Mouse (Mus musculus): ENCODE results near the gene Adam15. TPM values are rescaled to one million over a fixed set of nuclear protein-coding genes. Genes with fewer than 3 reads are reported as not detected.

Adam15 gene
- polyA plus RNA-seq, 1 experiment from 2014 or later = 55.2 TPM

GRCm38 (mm10) chr3:89378394-89379067 is 28.7 kb upstream of the Adam15 start:
- Histone ChIP-seq H3K4me1 (replicated peaks; ENCODE audit: control insufficient read depth, insufficient read depth, low read length) (peaks cover 12% of the 10 kb centered on the region), H3K27ac (ENCODE audit: low read length) (no peak overlapping the region), H3K4me2 (ENCODE audit: low read length) (peak overlapping the region; percentile 92), H3K4me3 (replicated peaks; ENCODE audit: low read length) (peak overlapping the region; percentile 63), H3K36me3 (ENCODE audit: control insufficient read depth, insufficient read depth) (no peaks in the 10 kb centered on the region), H3K9ac (replicated peaks; ENCODE audit: low read depth, low read length) (peak overlapping the region; percentile 86), H3K9me3 (ENCODE audit: control insufficient read depth, low read length) (no peaks in the 10 kb centered on the region), H3K27me3 (replicated peaks; ENCODE audit: control insufficient read depth, insufficient read depth, low read length) (no peaks in the 10 kb centered on the region)
- peak; percentile 88 for ATAC-seq
- under 1% methylated on average over 27 of the region's 29 CpGs for WGBS

- H3K4me3 ChIP-seq (replicated peaks; ENCODE audit: low read length) = no peak overlapping the region; the same call in 1 of the 2 replicates
- H3K27me3 ChIP-seq (replicated peaks; ENCODE audit: control insufficient read depth, insufficient read depth, low read length) = no peaks in the 10 kb centered on the region
- peaks cover 12% of the 10 kb centered on the region for H3K4me1 ChIP-seq (replicated peaks; ENCODE audit: control insufficient read depth, insufficient read depth, low read length)
- WGBS = 74% methylated on average over 4 of the region's 4 CpGs
- H3K9ac ChIP-seq (replicated peaks; ENCODE audit: low read depth, low read length) = peak overlapping the region; percentile 86
- H3K9me3 ChIP-seq (ENCODE audit: control insufficient read depth, low read length) = no peaks in the 10 kb centered on the region
- H3K27ac ChIP-seq (ENCODE audit: low read length) = no peak overlapping the region
- ATAC-seq = no peak; the same call in 1 of the 2 replicates
- H3K36me3 ChIP-seq (ENCODE audit: control insufficient read depth, insufficient read depth) = no peaks in the 10 kb centered on the region
- peak overlapping the region; percentile 92 for H3K4me2 ChIP-seq (ENCODE audit: low read length)
These were observed 28.0 kb upstream of the Adam15 start for GRCm38 (mm10) chr3:89377831-89378230.

GRCm38 (mm10) chr3:89373581-89374231 is 23.9 kb upstream of the Adam15 start:
- peaks cover 8% of the 10 kb centered on the region for H3K4me1 ChIP-seq (replicated peaks; ENCODE audit: control insufficient read depth, insufficient read depth, low read length)
- WGBS = 38% methylated on average over 5 of the region's 5 CpGs
- H3K9me3 ChIP-seq (ENCODE audit: control insufficient read depth, low read length) = no peaks in the 10 kb centered on the region
- ATAC-seq = no peak
- H3K36me3 ChIP-seq (ENCODE audit: control insufficient read depth, insufficient read depth) = no peaks in the 10 kb centered on the region
- no peak overlapping the region for H3K9ac ChIP-seq (replicated peaks; ENCODE audit: low read depth, low read length)
- H3K27me3 ChIP-seq (replicated peaks; ENCODE audit: control insufficient read depth, insufficient read depth, low read length) = no peaks in the 10 kb centered on the region
- H3K27ac ChIP-seq (ENCODE audit: low read length) = no peak overlapping the region
- no peak overlapping the region for H3K4me2 ChIP-seq (ENCODE audit: low read length)
- no peak overlapping the region for H3K4me3 ChIP-seq (replicated peaks; ENCODE audit: low read length)

- WGBS = 73% methylated on average over 11 of the region's 11 CpGs
- no peak for ATAC-seq
These were observed 17.5 kb upstream of the Adam15 start for GRCm38 (mm10) chr3:89367338-89367737.

GRCm38 (mm10) chr3:89365486-89366414 is 16.0 kb upstream of the Adam15 start:
- no peak overlapping the region for H3K27ac ChIP-seq (ENCODE audit: low read length)
- no peak for ATAC-seq
- no peak overlapping the region for H3K9ac ChIP-seq (replicated peaks; ENCODE audit: low read depth, low read length)
- no peaks in the 10 kb centered on the region for H3K9me3 ChIP-seq (ENCODE audit: control insufficient read depth, low read length)
- H3K4me2 ChIP-seq (ENCODE audit: low read length) = no peak overlapping the region
- no peaks in the 10 kb centered on the region for H3K36me3 ChIP-seq (ENCODE audit: control insufficient read depth, insufficient read depth)
- H3K4me3 ChIP-seq (replicated peaks; ENCODE audit: low read length) = no peak overlapping the region
- WGBS = 77% methylated on average over 20 of the region's 20 CpGs
- H3K27me3 ChIP-seq (replicated peaks; ENCODE audit: control insufficient read depth, insufficient read depth, low read length) = no peaks in the 10 kb centered on the region
- H3K4me1 ChIP-seq (replicated peaks; ENCODE audit: control insufficient read depth, insufficient read depth, low read length) = no peaks in the 10 kb centered on the region

More at GRCm38 (mm10) chr3:89367338-89367737, 17.5 kb upstream of the Adam15 start:
- no peak overlapping the region for H3K27ac ChIP-seq (ENCODE audit: low read length)
- H3K4me3 ChIP-seq (replicated peaks; ENCODE audit: low read length) = no peak overlapping the region
- H3K4me1 ChIP-seq (replicated peaks; ENCODE audit: control insufficient read depth, insufficient read depth, low read length) = no peaks in the 10 kb centered on the region
- H3K4me2 ChIP-seq (ENCODE audit: low read length) = no peak overlapping the region
- H3K27me3 ChIP-seq (replicated peaks; ENCODE audit: control insufficient read depth, insufficient read depth, low read length) = no peaks in the 10 kb centered on the region
- no peaks in the 10 kb centered on the region for H3K9me3 ChIP-seq (ENCODE audit: control insufficient read depth, low read length)
- H3K9ac ChIP-seq (replicated peaks; ENCODE audit: low read depth, low read length) = no peak overlapping the region
- H3K36me3 ChIP-seq (ENCODE audit: control insufficient read depth, insufficient read depth) = no peaks in the 10 kb centered on the region

- no peaks in the 10 kb centered on the region for H3K27me3 ChIP-seq (replicated peaks; ENCODE audit: control insufficient read depth, insufficient read depth, low read length)
- no peak for ATAC-seq
- H3K36me3 ChIP-seq (ENCODE audit: control insufficient read depth, insufficient read depth) = no peaks in the 10 kb centered on the region
- no peak within 1 kb of the TSS for H3K27ac ChIP-seq (ENCODE audit: low read length)
- H3K9ac ChIP-seq (replicated peaks; ENCODE audit: low read depth, low read length) = no peak within 1 kb of the TSS
- H3K4me2 ChIP-seq (ENCODE audit: low read length) = no peak within 1 kb of the TSS
- no peak within 1 kb of the TSS for H3K4me3 ChIP-seq (replicated peaks; ENCODE audit: low read length)
- H3K9me3 ChIP-seq (ENCODE audit: control insufficient read depth, low read length) = no peaks in the 10 kb centered on the region
- no peaks in the 10 kb centered on the region for H3K4me1 ChIP-seq (replicated peaks; ENCODE audit: control insufficient read depth, insufficient read depth, low read length)
- WGBS = 81% methylated on average over 11 of the region's 11 CpGs
These were observed 15.3 kb upstream of the Adam15 start, which contains the start of gene Dcst1 for GRCm38 (mm10) chr3:89365153-89365485. Gene Dcst1 (minus strand): TSS chr3:89365253.

GRCm38 (mm10) chr3:89364631-89365030 is 14.8 kb upstream of the Adam15 start:
- Histone ChIP-seq H3K36me3 (ENCODE audit: control insufficient read depth, insufficient read depth) (no peaks in the 10 kb centered on the region), H3K4me2 (ENCODE audit: low read length) (no peak overlapping the region), H3K4me3 (replicated peaks; ENCODE audit: low read length) (no peak overlapping the region), H3K27me3 (replicated peaks; ENCODE audit: control insufficient read depth, insufficient read depth, low read length) (no peaks in the 10 kb centered on the region), H3K9ac (replicated peaks; ENCODE audit: low read depth, low read length) (no peak overlapping the region), H3K27ac (ENCODE audit: low read length) (no peak overlapping the region), H3K9me3 (ENCODE audit: control insufficient read depth, low read length) (no peaks in the 10 kb centered on the region), H3K4me1 (replicated peaks; ENCODE audit: control insufficient read depth, insufficient read depth, low read length) (no peaks in the 10 kb centered on the region)
- no peak for ATAC-seq
- WGBS = 49% methylated on average over 8 of the region's 8 CpGs

- Histone ChIP-seq H3K9ac (replicated peaks; ENCODE audit: low read depth, low read length) (no peak within 1 kb of the TSS), H3K36me3 (ENCODE audit: control insufficient read depth, insufficient read depth) (no peaks in the 10 kb centered on the region), H3K4me3 (replicated peaks; ENCODE audit: low read length) (no peak within 1 kb of the TSS), H3K27me3 (replicated peaks; ENCODE audit: control insufficient read depth, insufficient read depth, low read length) (no peaks in the 10 kb centered on the region), H3K9me3 (ENCODE audit: control insufficient read depth, low read length) (no peaks in the 10 kb centered on the region), H3K27ac (ENCODE audit: low read length) (no peak within 1 kb of the TSS), H3K4me2 (ENCODE audit: low read length) (no peak within 1 kb of the TSS), H3K4me1 (replicated peaks; ENCODE audit: control insufficient read depth, insufficient read depth, low read length) (no peaks in the 10 kb centered on the region)
- 86% methylated on average over 7 of the region's 7 CpGs for WGBS
- no peak for ATAC-seq
These were observed 11.9 kb upstream of the Adam15 start, which contains the start of gene Dcst2 for GRCm38 (mm10) chr3:89361675-89362074. Gene Dcst2 (plus strand): TSS chr3:89361975.

- Histone ChIP-seq H3K4me3 (replicated peaks; ENCODE audit: low read length) (no peak overlapping the region), H3K9me3 (ENCODE audit: control insufficient read depth, low read length) (no peaks in the 10 kb centered on the region), H3K27me3 (replicated peaks; ENCODE audit: control insufficient read depth, insufficient read depth, low read length) (no peaks in the 10 kb centered on the region), H3K9ac (replicated peaks; ENCODE audit: low read depth, low read length) (no peak overlapping the region), H3K27ac (ENCODE audit: low read length) (no peak overlapping the region), H3K4me1 (replicated peaks; ENCODE audit: control insufficient read depth, insufficient read depth, low read length) (no peaks in the 10 kb centered on the region), H3K36me3 (ENCODE audit: control insufficient read depth, insufficient read depth) (no peaks in the 10 kb centered on the region), H3K4me2 (ENCODE audit: low read length) (no peak overlapping the region)
- no peak for ATAC-seq
- 67% methylated on average over 3 of the region's 3 CpGs for WGBS
These were observed 10.4 kb upstream of the Adam15 start for GRCm38 (mm10) chr3:89360237-89360636.
